Mouse (Mus musculus) heart, adult 8-10 months (tissue): ENCODE results near the gene Ryr3. TPM values are rescaled to one million over a fixed set of nuclear protein-coding genes. Genes with fewer than 3 reads are reported as not detected.

Source experiments
- DNase-seq: peaks from one replicate; pipeline ENCODE4 v3.0.0; 2022; ENCODE audit warnings: low spot score
- microRNA-seq: library from miRNA; unstranded; fragments of <30 nt; microRNA quantifications from one replicate; pipeline ENCODE4 v1.2.0, GENCODE M21; 2022
- total RNA-seq, 4 experiments: library from RNA; stranded (reverse); gene quantifications; 2 replicates each; pipeline ENCODE4 v1.2.4; 2022

The Ryr3 gene
- total RNA-seq, 4 experiments from 2014 or later: 0.76 to 1.3 (median 0.97) TPM

DNA sequence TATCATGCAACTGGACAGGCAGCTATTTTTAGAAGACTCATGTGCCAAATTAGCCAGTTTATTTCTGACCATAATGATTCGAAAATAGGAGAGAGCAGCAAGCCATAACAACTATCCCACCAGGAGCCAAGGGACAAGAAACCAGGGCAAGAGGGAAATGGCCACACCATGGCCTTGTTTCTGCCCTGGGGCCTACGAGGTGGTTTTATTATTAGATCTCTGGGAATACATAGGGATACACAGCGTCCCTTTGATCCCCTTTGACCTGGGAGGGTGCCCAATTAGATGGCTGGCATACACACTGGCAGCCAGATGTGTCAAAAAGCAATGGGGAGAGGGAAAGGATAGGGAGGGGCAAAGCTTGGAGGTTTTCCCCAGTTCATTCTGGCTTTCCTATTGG lies 563.1 kb downstream of the Ryr3 start:
- DNase-seq: peak; percentile 19

GRCm38 (mm10) chr2:112637206-112637605 lies 579.7 kb downstream of the Ryr3 start:
- peak; percentile 59 for DNase-seq

DNA sequence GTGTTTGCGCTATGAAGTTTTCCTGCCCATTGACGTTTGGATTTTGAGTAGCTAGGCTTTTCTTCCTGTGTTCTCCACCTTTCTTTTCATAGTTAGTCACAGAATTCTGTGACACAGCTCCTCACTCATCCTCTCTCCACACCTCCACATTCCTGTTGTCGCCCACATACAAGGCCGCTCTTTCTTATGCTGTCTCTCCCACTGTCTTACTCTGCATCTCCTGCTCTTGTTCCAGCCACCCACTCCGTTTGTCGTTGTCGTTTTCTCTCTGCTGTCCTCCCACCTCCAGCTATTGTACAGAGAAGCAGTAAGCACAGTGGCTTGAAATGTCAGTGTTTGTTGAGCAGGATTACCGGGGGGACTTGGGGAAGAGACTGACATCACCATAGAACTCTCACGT lies 584.4 kb downstream of the Ryr3 start:
- DNase-seq: no peak

- DNase-seq: no peak
Measured at GRCm38 (mm10) chr2:112630669-112631068, 586.2 kb downstream of the Ryr3 start.

DNA sequence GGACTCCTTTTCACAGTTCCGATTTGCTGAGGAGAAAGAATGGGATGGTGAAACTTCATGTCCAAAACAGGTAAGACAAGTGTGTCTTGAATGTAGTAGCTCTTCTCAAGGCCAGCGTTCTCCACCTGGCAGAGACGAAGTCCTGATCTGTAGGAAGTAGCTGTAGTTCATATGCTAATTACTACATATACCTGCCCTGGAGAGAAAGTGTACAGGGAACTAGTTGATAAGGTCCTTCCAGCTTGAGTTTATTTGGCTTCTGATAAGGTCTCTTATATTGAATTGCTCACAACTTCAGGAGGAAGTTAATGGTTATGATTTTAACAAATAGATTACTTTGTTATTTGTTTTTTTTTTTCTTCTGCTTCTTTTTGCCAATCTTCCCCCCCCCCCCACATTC lies 591.7 kb downstream of the Ryr3 start:
- DNase-seq: no peak

DNA sequence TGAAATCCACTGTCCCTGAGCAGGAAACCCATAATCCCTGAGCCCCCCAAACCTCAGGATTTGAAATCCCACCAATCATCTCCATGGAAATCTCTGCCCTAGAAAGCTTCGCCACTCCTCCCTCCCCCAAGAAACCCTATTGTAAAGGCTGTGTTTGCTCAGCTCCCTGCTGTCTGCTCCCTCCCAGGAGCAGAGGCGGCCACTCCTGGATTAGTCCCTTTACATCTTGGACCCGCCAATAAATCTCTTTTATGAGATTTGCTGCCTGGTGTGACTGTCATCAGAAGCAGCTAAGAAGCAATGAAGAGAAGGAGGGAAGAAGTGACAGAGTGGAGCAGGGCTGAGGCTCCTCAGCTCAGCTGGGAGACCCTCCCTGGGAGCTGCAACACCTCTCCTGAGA lies 599.7 kb downstream of the Ryr3 start:
- DNase-seq: no peak

DNA sequence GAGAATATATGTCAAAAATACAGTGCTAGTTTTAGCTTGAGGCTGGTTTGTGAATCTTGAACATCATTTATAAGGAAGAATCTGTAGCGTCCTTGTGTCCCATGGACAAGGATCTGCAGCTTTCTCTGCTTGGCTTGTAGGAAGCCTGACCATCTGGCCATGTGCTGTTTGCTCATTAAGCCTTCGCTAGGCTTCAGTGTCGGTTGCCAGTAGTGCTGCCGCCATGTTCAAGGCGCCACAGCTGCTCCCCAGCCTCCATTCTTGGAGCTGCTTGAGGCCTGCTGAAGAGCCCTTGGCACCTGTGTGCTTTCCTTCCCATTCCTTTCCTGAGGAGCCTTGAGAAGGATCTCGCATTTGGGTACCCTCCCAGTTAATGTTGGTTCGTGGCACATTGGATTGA lies 602.5 kb downstream of the Ryr3 start:
- no peak for DNase-seq

DNA sequence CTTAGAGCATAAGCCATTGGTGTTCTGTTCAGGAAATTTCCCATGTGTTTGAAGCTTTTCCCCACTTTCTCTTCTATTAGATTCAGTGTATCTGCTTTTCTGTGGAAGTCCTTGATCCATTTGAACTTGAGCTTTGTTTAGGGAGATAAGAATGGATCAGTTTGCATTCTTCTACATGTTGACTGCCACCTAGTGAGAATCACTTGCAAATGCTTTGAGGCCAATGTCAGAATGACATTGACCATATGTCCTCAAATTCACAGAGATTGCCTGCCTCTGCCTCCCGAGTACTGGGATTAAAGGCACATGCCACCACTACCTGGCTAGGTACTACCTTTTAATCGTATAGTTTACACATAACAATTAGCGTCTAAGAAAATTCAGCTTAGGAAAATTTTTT lies 604.3 kb downstream of the Ryr3 start:
- DNase-seq: no peak

DNA sequence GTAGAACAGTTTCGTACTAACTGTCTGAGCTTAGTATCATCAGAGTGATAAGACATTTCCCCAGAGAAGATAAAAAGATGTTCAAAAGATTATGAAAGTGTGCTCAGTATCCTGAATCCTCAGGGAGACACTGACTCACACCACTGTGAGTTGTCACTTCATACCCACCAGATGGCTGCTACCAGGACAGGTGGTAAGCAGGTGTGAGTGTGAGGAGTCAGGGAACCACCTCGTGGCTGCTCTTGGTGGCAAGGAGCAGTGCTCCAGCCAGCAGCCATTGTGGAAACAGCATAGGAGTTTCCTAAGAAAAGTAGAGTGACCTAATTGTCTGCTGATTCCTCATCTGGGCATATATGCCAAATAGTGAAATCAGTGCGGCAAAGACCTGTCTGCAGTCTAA lies 610.4 kb downstream of the Ryr3 start:
- DNase-seq: no peak

DNA sequence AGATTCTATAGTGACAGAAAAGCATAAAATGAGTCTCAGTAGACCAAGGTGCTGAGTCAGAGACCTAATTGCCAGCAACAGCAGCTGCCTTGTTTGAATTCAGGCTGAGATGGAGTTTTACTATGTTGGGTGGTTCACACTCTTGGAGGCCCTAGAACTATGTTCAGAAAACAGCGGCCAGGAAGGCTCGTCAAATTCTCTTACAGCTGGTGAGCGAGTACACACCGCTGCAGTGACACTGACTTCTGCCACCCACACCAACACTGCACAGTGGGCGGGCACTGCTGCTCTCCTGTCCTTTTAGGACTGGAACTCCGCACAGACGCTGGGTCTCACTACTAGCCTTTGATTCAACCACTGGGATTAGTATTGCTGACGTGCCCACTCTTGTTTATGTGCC lies 614.4 kb downstream of the Ryr3 start:
- no peak for DNase-seq

- DNase-seq: no peak
Measured at GRCm38 (mm10) chr2:112600222-112600621, 616.7 kb downstream of the Ryr3 start.

DNA sequence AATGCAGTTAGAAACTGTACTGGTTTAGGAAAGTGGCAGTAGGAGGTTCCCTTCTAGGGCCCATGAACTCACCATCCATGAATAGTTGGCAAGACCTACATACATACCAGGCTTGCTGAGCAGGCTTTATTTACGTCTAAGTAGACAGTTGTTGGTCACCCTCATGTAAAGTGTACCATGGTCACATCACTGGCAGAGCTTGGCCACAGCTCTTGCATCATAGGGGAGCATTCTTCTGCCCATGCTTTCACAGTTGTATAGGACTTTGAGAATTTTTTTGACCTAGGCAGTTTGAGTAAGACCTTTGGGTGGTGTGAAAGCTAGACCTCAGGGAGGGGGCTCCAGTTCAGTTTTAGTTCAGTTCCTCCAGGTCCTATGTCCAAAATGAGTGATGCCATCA lies 619.8 kb downstream of the Ryr3 start:
- DNase-seq: no peak

DNA sequence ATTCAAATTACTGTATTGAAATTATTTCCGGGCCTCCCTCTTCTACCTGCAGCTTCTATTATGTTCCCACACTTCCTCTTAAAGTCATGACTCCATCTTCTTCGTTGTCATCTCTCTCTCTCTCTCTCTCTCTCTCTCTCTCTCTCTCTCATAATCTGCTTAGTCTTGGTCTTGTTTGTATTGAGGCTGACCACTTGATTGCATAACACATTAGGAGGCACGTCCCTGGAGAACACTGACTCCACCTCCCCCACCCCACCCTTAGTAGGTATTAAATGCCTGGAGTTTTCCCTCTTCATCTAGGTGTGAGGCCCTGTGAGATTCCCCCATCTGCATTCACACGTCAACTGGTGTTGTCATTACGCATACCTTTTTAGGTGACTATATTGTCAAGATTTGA lies 620.5 kb downstream of the Ryr3 start:
- no peak for DNase-seq

- no peak for DNase-seq
Measured at GRCm38 (mm10) chr2:112595807-112596206, 621.1 kb downstream of the Ryr3 start.

DNA sequence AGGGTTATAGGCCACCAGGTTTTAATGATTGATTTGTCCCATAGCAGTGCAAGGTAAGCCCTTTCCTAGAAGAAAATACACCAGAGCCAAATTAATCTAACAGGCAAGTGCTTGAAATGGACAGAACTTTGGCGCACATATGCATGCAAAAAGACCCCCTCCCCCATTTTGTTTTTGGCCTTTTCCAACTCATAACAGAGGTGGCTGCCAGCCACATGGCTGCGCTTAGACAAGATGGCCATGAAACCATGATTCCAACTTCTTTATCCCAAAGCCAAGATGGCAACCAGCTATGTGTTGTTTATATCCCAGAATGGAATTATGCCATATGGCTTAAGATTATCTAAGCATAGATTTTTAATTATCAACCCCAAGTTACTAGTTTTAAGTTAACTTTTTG lies 623.1 kb downstream of the Ryr3 start:
- DNase-seq: no peak

- no peak for DNase-seq
Measured at GRCm38 (mm10) chr2:112593322-112593721, 623.6 kb downstream of the Ryr3 start.

DNA sequence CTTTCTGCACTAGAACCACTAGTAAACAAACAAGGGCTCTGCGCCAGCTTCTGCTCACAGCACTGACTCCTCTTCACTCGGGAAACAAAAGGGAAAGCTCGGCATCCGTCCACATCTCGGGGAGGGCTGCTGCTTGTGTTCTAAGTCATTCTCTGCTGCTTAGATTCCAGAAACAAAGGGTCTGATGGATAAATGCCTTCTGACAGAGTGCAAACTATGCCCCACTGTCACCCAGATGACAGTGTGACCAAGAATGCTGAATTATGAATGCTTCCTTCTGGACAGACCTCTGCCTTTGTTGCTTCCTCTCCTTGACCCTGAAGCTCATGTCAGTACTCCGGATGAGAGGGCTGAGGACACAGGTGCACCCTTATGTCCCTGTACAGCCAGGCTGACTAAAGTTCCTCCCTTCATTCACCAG lies 625.4 kb downstream of the Ryr3 start:
- peak; percentile 12 for DNase-seq

DNA sequence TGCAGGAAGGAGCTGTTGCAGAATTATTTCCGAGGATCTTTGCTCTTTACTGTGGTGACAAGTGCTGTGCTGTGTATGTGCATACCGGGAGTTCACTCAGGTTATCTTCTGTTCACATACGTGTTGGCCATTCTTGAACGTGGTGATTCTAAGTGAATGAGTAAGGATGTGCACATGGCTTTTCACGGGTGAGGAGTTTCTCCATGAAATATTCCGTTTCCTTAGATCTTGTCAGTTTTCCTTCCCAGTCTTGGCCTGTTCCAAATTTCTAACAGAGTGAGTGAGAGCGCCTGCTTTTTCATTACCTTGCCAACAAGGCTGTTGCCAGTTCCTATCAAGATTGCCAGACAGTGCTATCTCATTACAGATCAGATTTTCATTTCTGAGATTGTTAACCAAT lies 625.9 kb downstream of the Ryr3 start:
- no peak for DNase-seq

Small RNA genes within 50 kb of the gene (microRNA-seq; reads per million reads assigned to microRNA genes)
- gene Gm44374: not detected

Other genes starting within 250 kb of the Ryr3 start
- not detected for gene Tmco5b, start 68.6 kb upstream of the Ryr3 start, total RNA-seq
- gene Fmn1, start 110.6 kb upstream of the Ryr3 start, total RNA-seq: 10 to 100 TPM; 28.2 to 36.2 (median 32.4) TPM